Mouse (Mus musculus) lung, postnatal 0 days (tissue): Measurements from ENCODE around the gene Qrich2.

Experiments
- CTCF ChIP-seq: IDR thresholded peaks from 2 replicates; pipeline ENCODE4 v1.5.1; 2016; ENCODE audit warnings: antibody characterized with exemption, mild to moderate bottlenecking
- EP300 ChIP-seq: IDR thresholded peaks from 2 replicates; pipeline ENCODE4 v1.6.1; 2016; ENCODE audit warnings: antibody characterized with exemption, mild to moderate bottlenecking, control low read depth

- TF ChIP-seq CTCF (peak; percentile 49), EP300 (no peak)
These were observed 49.4 kb upstream of the Qrich2 start for GRCm38 (mm10) chr11:116515330-116516020.
